Mouse (Mus musculus) heart, adult 9 months (tissue): ENCODE data around the gene Ric8b.

Experiments
- DNase-seq, 2 experiments: peaks; one replicate each; pipeline ENCODE4 v3.0.0; 2022; ENCODE audit warnings: low spot score in 2 of 2

Ric8b gene

GRCm38 (mm10) chr10:85054876-85055275, 137.5 kb downstream of the Ric8b start:
- DNase-seq: no peak
